Mouse (Mus musculus): ENCODE data around the gene Klf7. TPM values are rescaled to one million over a fixed set of nuclear protein-coding genes. Genes with fewer than 3 reads are reported as not detected.

The Klf7 gene
- 30.5 and 33.1 TPM in 2 replicates for polyA plus RNA-seq (2014; fragmentation: Nextera tagmentation; extraction: Ambion mirVana)

DNA sequence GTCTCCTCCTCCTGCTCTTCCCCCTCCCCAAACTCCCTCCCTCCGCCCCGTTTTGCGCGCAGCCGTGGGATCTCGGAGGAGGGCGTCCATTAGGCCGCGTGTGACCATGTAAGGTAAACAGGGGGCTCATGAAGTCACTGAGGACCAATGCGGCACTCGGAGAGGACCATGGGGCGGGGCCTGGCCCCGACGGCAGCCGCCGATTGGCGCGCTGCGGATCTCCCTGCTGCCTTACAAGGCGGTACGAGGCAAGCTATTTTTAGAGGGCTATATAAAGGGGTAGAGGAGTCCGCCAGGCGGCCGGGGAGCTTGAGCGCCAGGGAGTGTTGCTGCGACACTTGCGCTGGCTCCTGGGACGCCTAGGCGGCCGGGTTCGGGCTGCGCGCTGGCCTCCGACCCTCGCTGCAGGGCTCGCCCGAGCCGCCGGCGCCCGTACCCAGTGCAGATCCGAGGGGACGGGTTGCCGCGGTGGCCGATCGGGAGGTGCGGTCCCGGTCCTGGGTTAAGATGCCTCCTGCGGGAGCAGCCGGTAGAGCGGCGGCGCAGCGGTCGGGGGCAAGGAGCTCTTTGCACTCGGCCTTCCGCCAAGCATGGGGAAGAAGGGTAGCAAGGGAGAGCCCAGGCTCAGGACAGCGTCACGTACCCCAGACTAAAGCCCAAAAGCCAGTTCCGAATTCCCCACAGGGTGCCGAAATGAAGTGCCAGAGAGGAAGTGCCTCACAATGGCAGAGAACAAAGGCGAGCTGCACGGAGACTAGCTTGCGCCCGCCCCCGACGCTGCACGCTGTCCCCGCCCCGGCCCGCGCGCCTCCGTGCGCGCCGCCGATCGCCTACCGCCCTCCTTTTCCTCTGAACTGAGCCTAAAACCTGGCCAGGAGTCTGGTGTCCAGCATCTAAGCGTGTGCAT, at the start of gene Klf7:
Gene Klf7 (minus strand): TSS at position 724 of the 907 bp plus-strand sequence.
- peak within 1 kb of the TSS; percentile 100 for H3K27ac ChIP-seq (ENCODE audit: low read depth)
- no peaks in the 10 kb centered on the region for H3K27me3 ChIP-seq (replicated peaks; ENCODE audit: control insufficient read depth, insufficient read depth, low read length)
- peak within 1 kb of the TSS; percentile 100 for H3K9ac ChIP-seq (ENCODE audit: low read length)
- H3K9me3 ChIP-seq (ENCODE audit: control insufficient read depth, low read length), result no peaks in the 10 kb centered on the region
- H3K36me3 ChIP-seq (ENCODE audit: control insufficient read depth, insufficient read depth, low read length), result no peaks in the 10 kb centered on the region
- H3K4me3 ChIP-seq (ENCODE audit: low read depth, low read length), result peak within 1 kb of the TSS; percentile 83
- peaks cover 24% of the 10 kb centered on the region; the same call in 1 of the 2 replicates for H3K4me1 ChIP-seq (replicated peaks; ENCODE audit: control insufficient read depth, insufficient read depth, low read length)
- WGBS, result under 1% methylated on average over 77 of the region's 82 CpGs
- ATAC-seq (replicated peaks; ENCODE audit: low FRiP score, low TSS enrichment, low read depth) (peak; percentile 98), DNase-seq (ENCODE audit: low spot score) (peak; percentile 97)
- peak within 1 kb of the TSS; percentile 80 for H3K4me2 ChIP-seq (ENCODE audit: low read length)

DNA sequence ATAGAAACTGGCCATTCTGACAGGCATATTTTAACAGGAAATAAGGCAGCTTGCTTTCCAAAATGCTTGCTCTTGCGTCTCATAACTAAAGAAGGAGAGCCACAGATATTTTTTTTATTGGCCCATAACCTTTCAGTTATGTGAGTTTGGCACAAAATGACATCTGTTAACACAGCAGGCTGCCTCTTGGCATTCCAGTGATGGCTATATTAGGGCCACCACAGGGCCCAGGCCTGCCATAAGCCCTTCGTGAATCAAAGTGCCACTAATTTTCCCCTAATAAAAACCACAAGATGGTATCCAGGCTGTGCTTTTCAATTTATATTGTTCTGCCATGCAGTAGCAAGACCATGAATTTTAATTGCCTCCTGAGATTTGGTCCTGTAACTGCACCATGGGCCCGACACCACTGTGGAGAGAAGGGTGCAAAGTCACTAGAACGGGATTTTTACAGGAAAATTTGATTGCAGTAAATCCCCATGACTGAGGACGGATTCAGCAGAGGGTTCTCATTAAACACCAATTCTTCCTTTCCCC, 42.5 kb upstream of the Klf7 start:
- H3K9me3 ChIP-seq (ENCODE audit: control insufficient read depth, low read length), result no peaks in the 10 kb centered on the region
- H3K4me1 ChIP-seq (replicated peaks; ENCODE audit: control insufficient read depth, insufficient read depth, low read length), result no peaks in the 10 kb centered on the region
- DNase-seq (ENCODE audit: low spot score) (no peak), ATAC-seq (replicated peaks; ENCODE audit: low FRiP score, low TSS enrichment, low read depth) (no peak)
- H3K4me2 ChIP-seq (ENCODE audit: low read length), result no peak overlapping the region
- H3K4me3 ChIP-seq (ENCODE audit: low read depth, low read length), result no peak overlapping the region
- H3K9ac ChIP-seq (ENCODE audit: low read length), result no peak overlapping the region
- H3K27me3 ChIP-seq (replicated peaks; ENCODE audit: control insufficient read depth, insufficient read depth, low read length), result no peaks in the 10 kb centered on the region
- H3K27ac ChIP-seq (ENCODE audit: low read depth), result no peak overlapping the region
- no peaks in the 10 kb centered on the region for H3K36me3 ChIP-seq (ENCODE audit: control insufficient read depth, insufficient read depth, low read length)
- WGBS, result 82% methylated on average over 5 of the region's 5 CpGs

DNA sequence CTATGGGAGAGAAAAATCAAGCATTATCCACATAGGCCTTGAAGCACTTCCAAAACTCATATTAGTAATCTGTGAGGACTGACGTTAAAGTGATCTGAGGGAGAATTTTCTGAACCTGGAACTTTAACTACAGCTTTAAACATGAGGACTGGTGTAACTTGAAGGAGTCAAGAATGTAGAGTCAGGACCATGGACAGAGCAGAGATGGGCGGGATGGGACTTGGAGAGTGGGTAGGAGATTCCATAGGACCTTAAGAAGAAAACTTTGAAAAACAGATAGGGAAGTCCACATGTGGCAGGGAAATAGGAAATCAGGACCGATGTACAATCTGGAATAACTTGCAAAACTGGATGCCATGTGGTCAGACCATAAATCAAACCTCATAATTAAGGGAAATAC, 36.7 kb upstream of the Klf7 start:
- Histone ChIP-seq H3K4me1 (replicated peaks; ENCODE audit: control insufficient read depth, insufficient read depth, low read length) (no peaks in the 10 kb centered on the region), H3K4me2 (ENCODE audit: low read length) (no peak overlapping the region), H3K4me3 (ENCODE audit: low read depth, low read length) (no peak overlapping the region), H3K27ac (ENCODE audit: low read depth) (no peak overlapping the region), H3K9ac (ENCODE audit: low read length) (no peak overlapping the region), H3K36me3 (ENCODE audit: control insufficient read depth, insufficient read depth, low read length) (no peaks in the 10 kb centered on the region), H3K9me3 (ENCODE audit: control insufficient read depth, low read length) (no peaks in the 10 kb centered on the region), H3K27me3 (replicated peaks; ENCODE audit: control insufficient read depth, insufficient read depth, low read length) (no peaks in the 10 kb centered on the region)
- 41% methylated on average over 3 of the region's 3 CpGs for WGBS
- no peak for ATAC-seq (replicated peaks; ENCODE audit: low FRiP score, low TSS enrichment, low read depth)
- DNase-seq (ENCODE audit: low spot score), result peak; percentile 80

DNA sequence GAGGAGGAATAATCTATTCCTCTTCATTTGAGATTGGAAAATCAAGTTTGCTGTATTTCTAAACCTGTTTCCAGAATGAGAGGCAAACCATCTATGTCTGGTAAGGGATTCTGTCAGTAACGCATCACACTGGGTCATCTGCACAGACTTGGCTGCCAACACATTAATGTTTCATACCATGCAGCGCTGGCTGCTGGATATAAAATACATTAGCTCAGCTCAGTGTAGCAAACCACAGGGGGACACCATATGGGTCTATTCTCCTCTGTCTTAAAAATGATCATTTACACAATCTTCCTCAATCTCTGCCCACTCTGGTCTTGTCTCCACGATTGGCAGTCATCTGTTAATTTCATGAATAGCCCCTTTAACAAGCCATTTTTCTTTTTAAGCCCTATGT, 27.1 kb upstream of the Klf7 start:
- DNase-seq (ENCODE audit: low spot score), result no peak
- Histone ChIP-seq H3K27ac (ENCODE audit: low read depth) (no peak overlapping the region), H3K4me1 (replicated peaks; ENCODE audit: control insufficient read depth, insufficient read depth, low read length) (0 out of 2 replicates have a peak, but pooled peaks cover 4% of the 10 kb centered on the region), H3K4me2 (ENCODE audit: low read length) (no peak overlapping the region), H3K27me3 (replicated peaks; ENCODE audit: control insufficient read depth, insufficient read depth, low read length) (no peaks in the 10 kb centered on the region), H3K9me3 (ENCODE audit: control insufficient read depth, low read length) (no peaks in the 10 kb centered on the region), H3K9ac (ENCODE audit: low read length) (no peak overlapping the region), H3K4me3 (ENCODE audit: low read depth, low read length) (no peak overlapping the region), H3K36me3 (ENCODE audit: control insufficient read depth, insufficient read depth, low read length) (no peaks in the 10 kb centered on the region)
- no peak for ATAC-seq (replicated peaks; ENCODE audit: low FRiP score, low TSS enrichment, low read depth)
- 88% methylated on average over 3 of the region's 3 CpGs for WGBS

DNA sequence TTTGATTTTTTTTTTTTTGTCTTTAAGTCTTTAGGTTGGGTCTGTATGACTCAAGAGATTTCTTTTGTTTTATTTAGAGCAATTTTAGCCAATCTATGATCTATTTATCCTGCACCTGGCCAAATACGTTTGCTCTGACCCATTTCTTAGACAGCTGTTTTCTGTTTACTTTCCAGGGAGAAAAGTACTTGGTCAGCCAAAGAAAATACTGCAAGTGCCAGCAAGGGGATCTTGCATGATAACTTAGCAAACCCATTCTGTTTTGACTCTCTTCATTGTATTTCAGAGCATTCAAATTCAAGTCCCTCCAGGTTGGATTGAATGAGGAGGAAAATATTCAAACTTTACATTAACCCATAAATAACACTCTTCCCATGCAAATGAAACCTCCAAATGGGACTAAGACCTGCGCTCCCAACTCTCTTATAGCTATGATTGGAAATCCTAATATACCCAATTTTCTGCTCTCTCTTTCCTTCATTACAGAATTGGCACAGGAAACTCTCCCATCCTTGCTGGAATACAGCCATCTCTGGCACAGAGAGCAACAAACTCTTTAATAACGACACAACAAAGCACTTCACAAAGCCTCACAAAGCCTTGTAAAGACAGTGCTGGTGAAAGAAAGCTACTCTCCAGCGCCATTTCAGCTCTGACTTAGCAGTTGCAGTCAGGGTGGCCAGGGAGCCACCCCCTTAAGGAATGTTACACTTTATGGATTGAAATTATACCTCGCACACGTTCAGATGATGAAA, 20.8 kb upstream of the Klf7 start:
- 67% methylated on average over 6 of the region's 6 CpGs for WGBS
- Histone ChIP-seq H3K36me3 (ENCODE audit: control insufficient read depth, insufficient read depth, low read length) (no peaks in the 10 kb centered on the region), H3K9ac (ENCODE audit: low read length) (no peak overlapping the region), H3K27me3 (replicated peaks; ENCODE audit: control insufficient read depth, insufficient read depth, low read length) (no peaks in the 10 kb centered on the region), H3K4me1 (replicated peaks; ENCODE audit: control insufficient read depth, insufficient read depth, low read length) (0 out of 2 replicates have a peak, but pooled peaks cover 4% of the 10 kb centered on the region), H3K27ac (ENCODE audit: low read depth) (no peak overlapping the region), H3K9me3 (ENCODE audit: control insufficient read depth, low read length) (no peaks in the 10 kb centered on the region), H3K4me2 (ENCODE audit: low read length) (no peak overlapping the region), H3K4me3 (ENCODE audit: low read depth, low read length) (no peak overlapping the region)
- no peak for DNase-seq (ENCODE audit: low spot score)
- no peak for ATAC-seq (replicated peaks; ENCODE audit: low FRiP score, low TSS enrichment, low read depth)

DNA sequence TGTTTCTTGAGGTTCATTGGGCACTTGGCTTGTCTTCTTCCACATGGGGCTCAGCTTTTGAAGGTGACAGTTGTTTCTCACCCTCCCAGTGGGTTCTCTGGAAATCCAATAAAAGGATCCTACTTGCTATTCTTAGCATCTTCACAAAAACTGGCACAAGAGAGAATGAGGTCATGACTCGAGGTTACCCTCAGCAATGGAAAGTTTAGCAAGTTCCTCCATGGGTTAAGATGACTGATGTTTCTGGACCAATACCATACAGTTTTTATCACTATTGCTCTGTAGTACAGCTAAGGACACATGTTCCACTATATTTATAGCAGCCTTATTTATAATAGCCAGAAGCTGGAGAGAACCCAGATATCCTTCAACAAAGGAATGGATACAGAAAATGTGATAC, 12.4 kb upstream of the Klf7 start:
- WGBS, result 86% methylated on average over 1 of the region's 1 CpGs
- Histone ChIP-seq H3K9ac (ENCODE audit: low read length) (no peak overlapping the region), H3K9me3 (ENCODE audit: control insufficient read depth, low read length) (no peaks in the 10 kb centered on the region), H3K36me3 (ENCODE audit: control insufficient read depth, insufficient read depth, low read length) (no peaks in the 10 kb centered on the region), H3K4me2 (ENCODE audit: low read length) (no peak overlapping the region), H3K27me3 (replicated peaks; ENCODE audit: control insufficient read depth, insufficient read depth, low read length) (no peaks in the 10 kb centered on the region), H3K4me1 (replicated peaks; ENCODE audit: control insufficient read depth, insufficient read depth, low read length) (no peaks in the 10 kb centered on the region), H3K4me3 (ENCODE audit: low read depth, low read length) (no peak overlapping the region), H3K27ac (ENCODE audit: low read depth) (no peak overlapping the region)
- no peak for ATAC-seq (replicated peaks; ENCODE audit: low FRiP score, low TSS enrichment, low read depth)
- DNase-seq (ENCODE audit: low spot score), result no peak

DNA sequence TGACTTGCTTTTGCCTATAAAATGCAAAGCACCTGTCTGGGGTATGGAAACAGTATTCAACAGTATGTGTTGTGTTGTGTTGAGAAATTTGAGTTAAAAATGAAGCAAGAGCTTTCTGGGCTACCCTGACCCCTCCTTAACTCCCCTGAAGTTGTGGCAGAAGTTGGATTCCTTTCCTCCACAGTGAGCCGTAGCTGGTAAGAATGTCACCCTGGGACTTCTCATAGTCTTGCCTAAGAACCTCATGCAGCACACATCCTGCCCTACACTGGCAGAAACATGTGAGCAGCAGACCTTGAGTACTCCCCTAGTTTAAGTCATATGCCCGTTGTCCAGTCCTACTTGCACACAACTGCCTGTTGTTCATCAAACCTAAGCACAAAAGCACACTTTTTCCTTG, 4.7 kb upstream of the Klf7 start:
- Histone ChIP-seq H3K4me1 (replicated peaks; ENCODE audit: control insufficient read depth, insufficient read depth, low read length) (0 out of 2 replicates have a peak, but pooled peaks cover 6% of the 10 kb centered on the region), H3K9me3 (ENCODE audit: control insufficient read depth, low read length) (no peaks in the 10 kb centered on the region), H3K9ac (ENCODE audit: low read length) (no peak overlapping the region), H3K4me3 (ENCODE audit: low read depth, low read length) (no peak overlapping the region), H3K27me3 (replicated peaks; ENCODE audit: control insufficient read depth, insufficient read depth, low read length) (no peaks in the 10 kb centered on the region), H3K36me3 (ENCODE audit: control insufficient read depth, insufficient read depth, low read length) (no peaks in the 10 kb centered on the region), H3K4me2 (ENCODE audit: low read length) (no peak overlapping the region), H3K27ac (ENCODE audit: low read depth) (no peak overlapping the region)
- 75% methylated on average over 2 of the region's 2 CpGs for WGBS
- DNase-seq (ENCODE audit: low spot score), result no peak
- ATAC-seq (replicated peaks; ENCODE audit: low FRiP score, low TSS enrichment, low read depth), result no peak

DNA sequence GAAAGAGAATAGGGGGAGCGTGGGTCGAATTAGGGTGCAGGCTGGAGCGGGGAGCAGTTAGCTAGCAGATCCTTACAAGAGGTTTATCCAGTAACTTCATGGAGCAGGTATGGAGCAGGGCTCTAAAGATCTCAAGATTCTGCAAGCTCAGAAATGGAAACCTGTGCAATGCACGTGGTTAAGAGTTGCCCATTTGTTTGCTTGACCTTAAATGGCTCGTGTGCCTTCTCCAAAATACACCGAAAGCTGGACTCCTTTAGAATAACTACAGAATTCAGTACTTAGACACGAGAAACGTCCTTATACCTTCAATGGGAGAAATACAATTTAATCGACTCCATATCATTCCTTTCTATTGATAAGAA, 366 bp upstream of the Klf7 start:
- Histone ChIP-seq H3K9me3 (ENCODE audit: control insufficient read depth, low read length) (no peaks in the 10 kb centered on the region), H3K27me3 (replicated peaks; ENCODE audit: control insufficient read depth, insufficient read depth, low read length) (no peaks in the 10 kb centered on the region), H3K4me2 (ENCODE audit: low read length) (peak overlapping the region; percentile 80), H3K4me3 (ENCODE audit: low read depth, low read length) (peak overlapping the region; percentile 83), H3K9ac (ENCODE audit: low read length) (peak overlapping the region; percentile 100), H3K36me3 (ENCODE audit: control insufficient read depth, insufficient read depth, low read length) (no peaks in the 10 kb centered on the region), H3K27ac (ENCODE audit: low read depth) (peak overlapping the region; percentile 100), H3K4me1 (replicated peaks; ENCODE audit: control insufficient read depth, insufficient read depth, low read length) (peaks cover 24% of the 10 kb centered on the region; the same call in 1 of the 2 replicates)
- DNase-seq (ENCODE audit: low spot score) (no peak), ATAC-seq (replicated peaks; ENCODE audit: low FRiP score, low TSS enrichment, low read depth) (no peak)
- 21% methylated on average over 9 of the region's 9 CpGs for WGBS
